Mouse (Mus musculus) heart, embryonic 16.5 days (tissue): ENCODE results near the gene Dspp. TPM values are rescaled to one million over a fixed set of nuclear protein-coding genes. Genes with fewer than 3 reads are reported as not detected.

Source experiments
- ATAC-seq: fragments of 200-750 bp; cut with Nextera tagmentation; replicated peaks from 2 replicates; pipeline ENCODE4 v1.8.0; 2017; ENCODE audit warnings: moderate number of reproducible peaks; ENCODE audit not compliant: insufficient read depth, low FRiP score; ENCODE audit errors: extremely low read depth
- H3K27ac ChIP-seq: fragments of 300-500 bp; sonication (generic); 2 replicates; pipeline ENCODE4 v1.5.1; 2014; ENCODE audit warnings: mild to moderate bottlenecking, low read length, control low read depth, moderate library complexity
- H3K27me3 ChIP-seq: fragments of 300-500 bp; sonication (generic); 2 replicates; pipeline ENCODE4 v1.6.1; 2014; ENCODE audit warnings: low read length, mixed read lengths; ENCODE audit not compliant: control insufficient read depth, insufficient read depth
- H3K36me3 ChIP-seq: fragments of 300-500 bp; sonication (generic); 2 replicates; pipeline ENCODE4 v1.6.1; 2014; ENCODE audit not compliant: control insufficient read depth, insufficient read depth
- H3K4me1 ChIP-seq: fragments of 300-500 bp; sonication (generic); 2 replicates; pipeline ENCODE4 v1.6.1; 2014; ENCODE audit warnings: low read length, mixed read lengths; ENCODE audit not compliant: control insufficient read depth, insufficient read depth
- H3K4me2 ChIP-seq: fragments of 300-500 bp; sonication (generic); 2 replicates; pipeline ENCODE4 v1.6.1; 2014; ENCODE audit warnings: low read depth, mild to moderate bottlenecking, control low read depth, low read length
- H3K4me3 ChIP-seq: fragments of 300-500 bp; sonication (generic); 2 replicates; pipeline ENCODE4 v1.5.1; 2014; ENCODE audit warnings: mild to moderate bottlenecking, control low read depth, low read length
- H3K9ac ChIP-seq: fragments of 300-500 bp; sonication (generic); 2 replicates; pipeline ENCODE4 v1.6.1; 2014; ENCODE audit warnings: low read length, control low read depth
- H3K9me3 ChIP-seq: fragments of 300-500 bp; sonication (generic); replicated peaks from 2 replicates; pipeline ENCODE4 v1.6.1; 2016; ENCODE audit warnings: low read length; ENCODE audit not compliant: control insufficient read depth
- WGBS: fragments of 180-500 bp; shearing (Covaris S2); extraction: QIAGEN DNeasy Blood & Tissue Kit; methylation state at CpG from one replicate; pipeline ENCODE4 v1.1.7; 2014; 5-methylcytosine and 5-hydroxymethylcytosine counted together
- polyA plus RNA-seq: library from polyadenylated mRNA; unstranded; fragments of >200 nt; fragmentation: Nextera tagmentation; extraction: Ambion mirVana; gene quantifications from 2 replicates; pipeline ENCODE4 v1.2.1, GENCODE M21; 2015

Gene Dspp
- polyA plus RNA-seq: not detected in 2 replicates

GRCm38 (mm10) chr5:104170412-104170811 lies at the start of gene Dspp:
Gene Dspp, plus strand, starts transcription at chr5:104170712.
- Histone ChIP-seq H3K9ac (no peak within 1 kb of the TSS), H3K27me3 (no peaks in the 10 kb centered on the region), H3K27ac (no peak within 1 kb of the TSS), H3K4me3 (no peak within 1 kb of the TSS), H3K36me3 (no peaks in the 10 kb centered on the region), H3K4me1 (no peaks in the 10 kb centered on the region), H3K9me3 (no peaks in the 10 kb centered on the region), H3K4me2 (no peak within 1 kb of the TSS)
- ATAC-seq: no peak
- 74% methylated on average over 7 of the region's 7 CpGs for WGBS

DNA sequence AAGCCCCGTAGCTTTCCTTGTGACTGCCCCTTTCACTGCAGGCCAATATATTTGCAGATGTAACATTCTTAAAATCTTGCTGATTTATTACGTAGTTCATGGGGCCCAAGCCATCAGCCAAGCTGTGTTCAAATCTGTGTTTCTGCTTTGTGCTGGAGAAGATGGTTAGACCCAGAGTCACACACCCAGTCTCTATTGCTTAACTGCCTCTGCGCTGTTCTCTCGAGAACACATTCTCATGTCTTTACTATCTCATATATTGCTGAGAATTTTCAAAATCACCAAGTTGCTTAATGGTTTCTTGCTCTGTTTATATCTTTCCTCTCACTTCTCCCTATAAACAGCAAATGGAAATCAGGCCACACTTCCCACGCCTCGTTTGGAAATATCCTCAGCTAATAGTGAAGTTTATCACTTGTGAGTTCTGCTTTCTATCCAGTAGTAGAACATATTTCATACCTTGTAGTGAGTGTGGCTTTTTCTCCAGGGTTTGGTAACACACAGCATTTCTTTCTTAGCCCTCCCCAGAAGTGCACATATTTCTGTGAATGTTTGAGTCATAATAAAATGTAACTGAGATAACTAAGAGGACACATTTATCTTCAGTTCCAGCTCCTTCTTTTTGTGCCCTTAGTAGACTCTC lies 46.4 kb upstream of the Dspp start:
- Histone ChIP-seq H3K9me3 (no peaks in the 10 kb centered on the region), H3K4me3 (no peak overlapping the region), H3K27ac (no peak overlapping the region), H3K27me3 (no peaks in the 10 kb centered on the region), H3K9ac (no peak overlapping the region), H3K4me2 (no peak overlapping the region), H3K36me3 (no peaks in the 10 kb centered on the region), H3K4me1 (peaks cover 2% of the 10 kb centered on the region; the same call in 1 of the 2 replicates)
- WGBS: 62% methylated on average over 6 of the region's 6 CpGs
- no peak for ATAC-seq

GRCm38 (mm10) chr5:104126561-104127320 lies 43.8 kb upstream of the Dspp start:
- Histone ChIP-seq H3K4me1 (peaks cover 2% of the 10 kb centered on the region; the same call in 1 of the 2 replicates), H3K27ac (peak overlapping the region; percentile 38; the same call in 1 of the 2 replicates)
- WGBS: 68% methylated on average over 12 of the region's 12 CpGs

DNA sequence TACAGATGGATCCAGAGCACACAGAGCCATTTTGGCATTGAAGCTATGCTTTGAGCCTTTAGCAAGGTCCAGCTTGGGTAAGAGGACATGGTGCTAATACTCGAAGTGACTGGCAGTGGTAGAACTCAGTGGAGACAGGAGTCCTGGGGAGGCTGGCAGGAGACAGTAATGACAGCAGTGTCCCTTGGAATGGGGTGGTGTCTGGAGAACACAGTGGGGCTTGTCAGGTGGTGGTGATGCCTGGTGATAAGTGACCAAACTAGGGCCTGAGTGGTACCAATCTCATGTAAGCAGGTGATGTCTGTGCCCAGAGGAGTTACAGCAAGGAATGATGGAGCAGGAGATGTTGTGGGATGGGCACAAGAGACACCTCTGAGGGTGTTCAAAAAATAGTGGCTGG lies 43.2 kb upstream of the Dspp start:
- H3K36me3 ChIP-seq: no peaks in the 10 kb centered on the region
- no peak overlapping the region for H3K4me3 ChIP-seq
- H3K9me3 ChIP-seq: no peaks in the 10 kb centered on the region
- H3K4me1 ChIP-seq: peaks cover 2% of the 10 kb centered on the region; the same call in 1 of the 2 replicates
- WGBS: 68% methylated on average over 1 of the region's 1 CpGs
- no peak for ATAC-seq
- H3K27me3 ChIP-seq: no peaks in the 10 kb centered on the region
- H3K27ac ChIP-seq: peak overlapping the region; percentile 38
- no peak overlapping the region for H3K9ac ChIP-seq
- no peak overlapping the region for H3K4me2 ChIP-seq

More at GRCm38 (mm10) chr5:104126561-104127320, 43.8 kb upstream of the Dspp start:
- Histone ChIP-seq H3K9me3 (no peaks in the 10 kb centered on the region), H3K4me3 (no peak overlapping the region), H3K36me3 (no peaks in the 10 kb centered on the region), H3K27me3 (no peaks in the 10 kb centered on the region), H3K4me2 (no peak overlapping the region), H3K9ac (no peak overlapping the region)
- peak; percentile 61 for ATAC-seq

DNA sequence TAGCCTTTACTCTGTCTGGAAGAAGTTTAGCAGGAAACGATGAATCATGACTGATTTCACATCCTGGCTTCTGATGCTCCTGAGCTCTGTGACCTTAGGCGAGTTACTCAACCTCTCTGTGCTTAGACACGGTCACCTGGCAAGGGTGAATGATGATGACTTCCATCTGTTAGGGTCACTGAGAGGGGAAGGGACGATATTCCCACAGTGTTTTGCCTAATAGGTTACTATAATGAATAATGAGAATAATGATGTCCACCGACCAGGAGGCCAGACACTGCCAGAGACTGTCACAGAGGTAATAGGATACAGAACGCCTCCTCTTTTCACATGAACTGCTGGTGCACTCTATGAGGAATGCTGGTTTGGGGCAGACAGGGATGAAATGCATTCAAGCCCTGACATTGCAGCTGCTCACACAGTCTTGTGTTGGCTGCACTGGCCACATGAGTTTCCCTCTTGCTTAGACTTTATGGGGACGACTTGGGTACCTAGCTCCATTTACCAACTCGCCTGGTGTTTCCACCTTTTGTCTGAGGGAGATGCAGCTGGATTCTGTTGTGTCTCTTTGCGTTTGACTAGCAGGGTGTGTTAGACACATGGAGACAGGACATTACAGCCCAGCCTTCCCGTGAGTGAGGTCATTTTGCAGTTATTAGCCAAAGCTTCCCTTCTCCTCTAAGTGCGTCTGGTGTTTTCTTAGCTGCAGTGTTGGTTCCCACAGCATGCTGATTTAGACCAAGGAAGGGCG lies 42.1 kb upstream of the Dspp start:
- ATAC-seq: no peak; the same call in 1 of the 2 replicates
- 50% methylated on average over 12 of the region's 12 CpGs for WGBS
- no peaks in the 10 kb centered on the region for H3K9me3 ChIP-seq
- H3K27ac ChIP-seq: peak overlapping the region; percentile 76
- no peak overlapping the region for H3K9ac ChIP-seq
- no peak overlapping the region for H3K4me2 ChIP-seq
- no peaks in the 10 kb centered on the region for H3K36me3 ChIP-seq
- peaks cover 2% of the 10 kb centered on the region; the same call in 1 of the 2 replicates for H3K4me1 ChIP-seq
- no peak overlapping the region for H3K4me3 ChIP-seq
- H3K27me3 ChIP-seq: no peaks in the 10 kb centered on the region

GRCm38 (mm10) chr5:104130891-104131290 lies 39.6 kb upstream of the Dspp start:
- 86% methylated on average over 4 of the region's 4 CpGs for WGBS
- H3K27ac ChIP-seq: no peak overlapping the region

GRCm38 (mm10) chr5:104131544-104131943 lies 39.0 kb upstream of the Dspp start:
- Histone ChIP-seq H3K4me2 (no peak overlapping the region), H3K4me3 (no peak overlapping the region), H3K27me3 (no peaks in the 10 kb centered on the region), H3K4me1 (peaks cover 2% of the 10 kb centered on the region; the same call in 1 of the 2 replicates), H3K36me3 (no peaks in the 10 kb centered on the region), H3K9ac (no peak overlapping the region), H3K27ac (no peak overlapping the region), H3K9me3 (no peaks in the 10 kb centered on the region)
- no peak for ATAC-seq
- WGBS: 42% methylated on average over 4 of the region's 4 CpGs

More at GRCm38 (mm10) chr5:104130891-104131290, 39.6 kb upstream of the Dspp start:
- Histone ChIP-seq H3K9ac (no peak overlapping the region), H3K36me3 (no peaks in the 10 kb centered on the region), H3K4me1 (peaks cover 2% of the 10 kb centered on the region; the same call in 1 of the 2 replicates), H3K4me3 (no peak overlapping the region), H3K4me2 (no peak overlapping the region), H3K27me3 (no peaks in the 10 kb centered on the region), H3K9me3 (no peaks in the 10 kb centered on the region)
- no peak for ATAC-seq

- Histone ChIP-seq H3K9me3 (no peaks in the 10 kb centered on the region), H3K27me3 (no peaks in the 10 kb centered on the region), H3K4me1 (0 out of 2 replicates have a peak, but pooled peaks cover 2% of the 10 kb centered on the region), H3K4me2 (no peak overlapping the region), H3K4me3 (no peak overlapping the region), H3K36me3 (no peaks in the 10 kb centered on the region), H3K27ac (no peak overlapping the region), H3K9ac (no peak overlapping the region)
- WGBS: 61% methylated on average over 4 of the region's 4 CpGs
- ATAC-seq: no peak
These were observed 36.8 kb upstream of the Dspp start for GRCm38 (mm10) chr5:104133752-104134151.
